Mouse (Mus musculus) midbrain, embryonic 13.5 days (tissue): ENCODE data around the gene Susd4. TPM values are rescaled to one million over a fixed set of nuclear protein-coding genes. Genes with fewer than 3 reads are reported as not detected.

ENCODE experiments used
- ATAC-seq: fragments of 200-750 bp; cut with Nextera tagmentation; 2 replicates; pipeline ENCODE4 v1.8.0; 2017; ENCODE audit warnings: mild to moderate bottlenecking, moderate TSS enrichment, moderate library complexity
- H3K27ac ChIP-seq: fragments of 300-500 bp; sonication (generic); 2 replicates; pipeline ENCODE4 v1.5.1; 2015; ENCODE audit warnings: inconsistent platforms, mild to moderate bottlenecking, moderate library complexity
- H3K27me3 ChIP-seq: fragments of 300-500 bp; sonication (generic); 2 replicates; pipeline ENCODE4 v1.6.1; 2015; ENCODE audit warnings: mild to moderate bottlenecking, inconsistent platforms
- H3K36me3 ChIP-seq: fragments of 300-500 bp; sonication (generic); 2 replicates; pipeline ENCODE4 v1.6.1; 2015; ENCODE audit warnings: mild to moderate bottlenecking, inconsistent platforms
- H3K4me1 ChIP-seq: fragments of 300-500 bp; sonication (generic); replicated peaks from 2 replicates; pipeline ENCODE4 v1.6.1; 2015; ENCODE audit warnings: inconsistent platforms
- H3K4me2 ChIP-seq: fragments of 300-500 bp; sonication (generic); replicated peaks from 2 replicates; pipeline ENCODE4 v1.6.1; 2015; ENCODE audit warnings: moderate library complexity, mild to moderate bottlenecking, inconsistent platforms
- H3K4me3 ChIP-seq: fragments of 300-500 bp; sonication (generic); replicated peaks from 2 replicates; pipeline ENCODE4 v1.5.1; 2015; ENCODE audit warnings: mild to moderate bottlenecking, inconsistent platforms
- H3K9ac ChIP-seq: fragments of 300-500 bp; sonication (generic); replicated peaks from 2 replicates; pipeline ENCODE4 v1.6.1; 2015; ENCODE audit warnings: mild to moderate bottlenecking, inconsistent platforms
- H3K9me3 ChIP-seq: fragments of 300-500 bp; sonication (generic); 2 replicates; pipeline ENCODE4 v1.6.1; 2016; ENCODE audit warnings: mild to moderate bottlenecking, inconsistent platforms
- WGBS: fragments of 180-500 bp; shearing (Covaris S2); methylation state at CpG from one replicate; pipeline ENCODE4 v1.1.7; 2015; 5-methylcytosine and 5-hydroxymethylcytosine counted together
- polyA plus RNA-seq: library from polyadenylated mRNA; unstranded; fragments of >200 nt; fragmentation: Nextera tagmentation; extraction: Ambion mirVana; gene quantifications from 2 replicates; pipeline ENCODE4 v1.2.1, GENCODE M21; 2015

The Susd4 gene
- polyA plus RNA-seq, 1 experiment from 2014 or later = 49.0 TPM

DNA sequence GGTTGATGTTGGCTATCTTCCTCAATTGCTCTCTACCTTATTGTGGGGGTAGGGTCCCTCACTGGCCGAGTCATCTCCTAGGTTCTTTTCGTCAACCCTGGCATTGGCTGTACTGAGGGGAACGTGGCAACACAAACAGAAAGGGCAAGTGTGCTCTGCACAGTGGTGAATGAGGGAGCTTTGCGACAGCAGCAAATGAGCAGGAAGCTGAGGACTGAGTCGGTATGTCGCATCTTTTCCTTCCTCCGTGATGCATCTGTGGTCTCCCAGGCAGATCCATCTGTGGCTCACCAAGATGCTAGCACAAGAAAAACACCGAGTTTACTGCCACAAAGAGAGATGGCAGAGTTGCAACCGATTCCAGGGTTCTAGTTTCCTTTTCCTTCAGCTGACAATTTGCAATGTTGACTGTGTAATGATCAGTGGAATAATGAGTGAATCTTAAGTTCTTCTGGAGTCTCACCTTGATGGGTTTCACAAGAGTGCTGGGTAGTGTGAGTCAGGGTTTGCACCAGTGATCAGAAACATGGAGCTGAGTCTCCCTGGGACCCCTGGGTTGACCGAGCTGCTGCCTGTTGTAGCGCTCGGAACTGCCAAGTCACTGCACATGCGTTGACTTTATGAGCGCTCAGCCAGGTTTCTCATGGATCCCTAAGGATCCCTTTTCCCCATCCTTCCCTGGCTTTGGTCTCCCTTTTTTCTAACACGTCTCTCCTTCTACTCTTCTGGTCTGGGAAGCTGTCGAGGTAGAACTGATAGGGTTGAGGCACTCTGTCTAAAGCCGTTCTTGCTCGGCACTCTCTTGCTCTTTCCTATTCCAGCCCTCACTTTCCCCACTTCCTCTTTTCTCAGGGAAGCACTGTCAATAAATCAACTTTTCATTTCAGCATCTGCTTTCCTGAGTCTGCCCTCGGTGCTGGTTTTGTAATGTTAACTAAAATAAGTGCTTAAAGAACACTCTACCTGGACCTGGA is 164.5 kb downstream of the Susd4 start:
- Histone ChIP-seq H3K36me3 (no peaks in the 10 kb centered on the region), H3K27ac (no peak overlapping the region), H3K9ac (no peak overlapping the region), H3K4me3 (no peak overlapping the region), H3K4me2 (no peak overlapping the region), H3K4me1 (peaks cover 3% of the 10 kb centered on the region; the same call in 1 of the 2 replicates), H3K9me3 (no peaks in the 10 kb centered on the region), H3K27me3 (no peaks in the 10 kb centered on the region)
- WGBS = 88% methylated on average over 19 of the region's 19 CpGs
- no peak for ATAC-seq

DNA sequence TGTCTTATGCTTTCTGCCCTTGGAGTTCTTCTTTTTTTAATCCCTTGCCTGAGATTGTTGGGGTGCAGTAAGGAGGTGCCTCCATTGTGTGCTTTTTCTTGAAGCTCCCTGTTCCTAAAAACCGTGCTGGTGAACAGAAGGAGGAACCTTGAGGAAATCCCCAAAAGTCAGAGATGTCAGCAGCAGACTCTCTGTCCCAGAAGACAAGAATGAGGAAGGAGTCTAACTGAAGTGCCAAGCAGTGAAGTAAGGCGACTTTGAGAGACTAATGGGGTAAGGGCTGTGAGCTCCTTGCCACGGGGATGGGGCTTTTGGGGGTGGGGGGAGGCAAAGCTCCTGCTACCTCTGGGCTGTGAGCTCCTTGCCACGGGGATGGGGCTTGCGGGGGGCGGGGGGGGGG is 171.8 kb downstream of the Susd4 start:
- no peak for ATAC-seq
- WGBS = 51% methylated on average over 6 of the region's 6 CpGs
- no peak overlapping the region for H3K9ac ChIP-seq
- no peak overlapping the region for H3K4me3 ChIP-seq
- no peak overlapping the region for H3K27ac ChIP-seq
- no peak overlapping the region for H3K4me2 ChIP-seq
- H3K4me1 ChIP-seq = no peaks in the 10 kb centered on the region
- no peaks in the 10 kb centered on the region for H3K9me3 ChIP-seq
- no peaks in the 10 kb centered on the region for H3K27me3 ChIP-seq
- no peaks in the 10 kb centered on the region for H3K36me3 ChIP-seq

- Histone ChIP-seq H3K4me3 (no peak overlapping the region), H3K4me1 (peaks cover 9% of the 10 kb centered on the region), H3K4me2 (no peak overlapping the region), H3K9me3 (no peaks in the 10 kb centered on the region), H3K27me3 (no peaks in the 10 kb centered on the region), H3K27ac (no peak overlapping the region), H3K9ac (no peak overlapping the region), H3K36me3 (no peaks in the 10 kb centered on the region)
- no peak for ATAC-seq
- WGBS = 68% methylated on average over 10 of the region's 10 CpGs
These were observed 173.9 kb downstream of the Susd4 start for GRCm38 (mm10) chr1:182937486-182938120.

- Histone ChIP-seq H3K27me3 (no peaks in the 10 kb centered on the region), H3K36me3 (no peaks in the 10 kb centered on the region), H3K27ac (no peak overlapping the region), H3K9ac (no peak overlapping the region), H3K4me3 (no peak overlapping the region), H3K4me1 (peaks cover 9% of the 10 kb centered on the region), H3K4me2 (no peak overlapping the region), H3K9me3 (no peaks in the 10 kb centered on the region)
- 0 out of 2 replicates have a peak, but pooled peaks have one; percentile 43 for ATAC-seq
- WGBS = 64% methylated on average over 2 of the region's 2 CpGs
These were observed 178.3 kb downstream of the Susd4 start for GRCm38 (mm10) chr1:182941921-182942320.

DNA sequence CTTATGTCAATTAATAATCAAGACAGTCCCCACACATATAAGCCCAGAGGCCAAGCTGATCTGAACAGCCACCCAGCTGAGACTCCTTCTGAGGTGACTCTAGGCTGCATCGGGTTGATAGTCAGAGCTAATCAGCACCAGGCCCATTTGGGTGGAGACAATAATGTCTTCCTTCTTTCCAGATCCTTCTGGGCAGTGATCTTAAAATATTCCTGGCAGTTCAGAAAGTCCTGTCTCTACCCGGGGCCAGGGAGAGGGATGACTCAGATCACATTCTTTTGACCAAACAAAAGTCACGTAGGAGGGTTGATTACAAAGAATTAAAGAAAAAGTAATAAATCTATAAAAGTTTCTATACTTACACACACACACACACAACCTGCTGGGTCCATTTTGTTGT is 180.3 kb downstream of the Susd4 start:
- H3K4me1 ChIP-seq = peaks cover 9% of the 10 kb centered on the region
- WGBS = 90% methylated on average over 3 of the region's 3 CpGs
- ATAC-seq = no peak
- no peaks in the 10 kb centered on the region for H3K9me3 ChIP-seq
- no peak overlapping the region for H3K9ac ChIP-seq
- no peak overlapping the region for H3K4me3 ChIP-seq
- no peak overlapping the region for H3K4me2 ChIP-seq
- no peaks in the 10 kb centered on the region for H3K36me3 ChIP-seq
- no peak overlapping the region for H3K27ac ChIP-seq
- no peaks in the 10 kb centered on the region for H3K27me3 ChIP-seq

DNA sequence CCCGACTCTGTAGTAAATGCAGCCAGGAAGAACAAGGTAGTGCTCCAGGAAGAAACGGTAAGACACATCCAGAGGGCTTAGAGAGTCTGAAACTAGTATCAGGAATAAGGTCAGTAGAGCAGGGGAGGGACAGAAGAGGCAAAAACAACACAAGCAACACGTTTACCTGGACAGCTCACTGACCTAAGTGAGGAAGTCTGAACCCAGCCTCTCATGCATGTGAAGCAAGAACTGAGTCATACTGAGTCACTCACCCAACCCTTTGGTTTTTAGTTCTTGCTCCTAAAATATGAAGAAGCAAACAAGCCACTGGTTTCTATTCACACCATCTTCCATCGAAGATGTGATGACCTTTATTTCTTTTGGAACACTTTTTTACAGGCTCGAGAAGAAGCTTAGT is 181.0 kb downstream of the Susd4 start:
- Histone ChIP-seq H3K9me3 (no peaks in the 10 kb centered on the region), H3K27ac (no peak overlapping the region), H3K27me3 (no peaks in the 10 kb centered on the region), H3K4me3 (no peak overlapping the region), H3K4me2 (no peak overlapping the region), H3K36me3 (no peaks in the 10 kb centered on the region), H3K4me1 (peaks cover 9% of the 10 kb centered on the region), H3K9ac (no peak overlapping the region)
- no peak for ATAC-seq
- WGBS = 83% methylated on average over 5 of the region's 5 CpGs

DNA sequence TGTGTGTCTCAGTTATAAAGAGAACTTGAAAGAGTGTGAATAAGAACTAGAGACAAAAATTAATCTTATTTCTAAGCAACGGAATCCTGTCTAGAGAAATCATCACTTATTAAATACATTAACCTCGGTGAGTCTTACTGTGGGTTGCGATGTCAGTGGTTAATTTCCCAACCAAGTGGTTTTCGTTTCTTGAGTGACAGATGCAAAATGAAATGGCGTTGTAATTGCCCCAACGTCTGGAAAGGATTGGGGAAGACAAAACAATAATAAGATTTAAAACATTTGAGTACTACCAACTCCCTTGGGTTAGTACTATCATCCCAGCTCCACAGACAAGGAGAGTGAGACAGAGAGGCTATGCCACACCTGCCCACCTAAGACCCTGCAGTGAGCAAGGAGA is 181.9 kb downstream of the Susd4 start:
- Histone ChIP-seq H3K4me2 (no peak overlapping the region), H3K4me3 (no peak overlapping the region), H3K9ac (no peak overlapping the region), H3K9me3 (no peaks in the 10 kb centered on the region), H3K27ac (no peak overlapping the region), H3K36me3 (no peaks in the 10 kb centered on the region), H3K27me3 (no peaks in the 10 kb centered on the region), H3K4me1 (peaks cover 9% of the 10 kb centered on the region)
- no peak for ATAC-seq
- 81% methylated on average over 6 of the region's 6 CpGs for WGBS

Other genes starting within 250 kb of the Susd4 start
- gene Capn2, start 246.3 kb upstream of the Susd4 start, polyA plus RNA-seq = 75.3 and 80.9 TPM in 2 replicates
- 0.13 TPM in 1 of 2 replicates, not detected in the other for gene Capn8, start 198.9 kb upstream of the Susd4 start, polyA plus RNA-seq
- gene Ccdc185, start 14.7 kb upstream of the Susd4 start, polyA plus RNA-seq = not detected in 2 replicates
- gene Tlr5, start 190.9 kb downstream of the Susd4 start, polyA plus RNA-seq = 0.30 and 0.39 TPM in 2 replicates